Mouse (Mus musculus): ENCODE measurements around the gene Arl15. TPM values are rescaled to one million over a fixed set of nuclear protein-coding genes. Genes with fewer than 3 reads are reported as not detected.

Gene Arl15
- 18.1 TPM for polyA plus RNA-seq (2014; fragmentation: Illumina TruSeq; extraction: RNeasy Lipid Tissue Mini Kit (QIAGEN cat#74804); ENCODE audit: low read depth, low replicate concordance)

GRCm38 (mm10) chr13:113794039-113794704 is at the start of gene Arl15:
Gene Arl15, plus strand, starts transcription at chr13:113794505.

Other genes starting within 250 kb of the Arl15 start
- 26.9 TPM for gene Snx18, start 175.9 kb upstream of the Arl15 start, polyA plus RNA-seq (2014; fragmentation: Illumina TruSeq; extraction: RNeasy Lipid Tissue Mini Kit (QIAGEN cat#74804); ENCODE audit: low read depth, low replicate concordance)
- gene Hspb3, start 130.8 kb upstream of the Arl15 start, polyA plus RNA-seq (2014; fragmentation: Illumina TruSeq; extraction: RNeasy Lipid Tissue Mini Kit (QIAGEN cat#74804); ENCODE audit: low read depth, low replicate concordance) = not detected